Mouse (Mus musculus) retina, embryonic 14.5 days (tissue): ENCODE measurements around the gene Wtip.
"Not testable (repeated sequence)": the region's sequence is repeated elsewhere in the genome, so short reads cannot be mapped to it uniquely, and the experiment has no call there.

Experiments used
- DNase-seq: peaks from one replicate; pipeline ENCODE4 v3.0.0-alpha.2; 2015; ENCODE audit warnings: low spot score

Gene Wtip

DNA sequence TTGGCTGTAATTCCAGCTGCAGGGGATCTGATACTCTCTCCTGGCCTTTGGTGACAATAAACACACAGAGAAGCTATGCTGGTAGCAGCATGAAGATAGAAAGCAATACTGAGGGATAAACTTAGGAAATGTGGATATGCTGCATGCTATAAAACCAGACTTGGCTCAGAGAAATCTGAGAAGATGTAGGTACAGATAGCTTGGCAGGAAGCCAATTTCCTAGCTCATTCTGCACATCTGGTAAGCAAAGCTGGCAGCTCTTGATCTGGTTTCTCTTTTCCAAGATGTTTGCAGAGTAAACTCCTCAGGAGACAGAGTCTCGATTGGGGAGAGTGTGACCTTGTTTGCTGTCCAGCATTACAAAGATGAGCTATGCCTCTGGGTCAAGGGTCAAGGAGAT, 12.4 kb downstream of the Wtip start:
- not testable (repeated sequence) for DNase-seq

DNA sequence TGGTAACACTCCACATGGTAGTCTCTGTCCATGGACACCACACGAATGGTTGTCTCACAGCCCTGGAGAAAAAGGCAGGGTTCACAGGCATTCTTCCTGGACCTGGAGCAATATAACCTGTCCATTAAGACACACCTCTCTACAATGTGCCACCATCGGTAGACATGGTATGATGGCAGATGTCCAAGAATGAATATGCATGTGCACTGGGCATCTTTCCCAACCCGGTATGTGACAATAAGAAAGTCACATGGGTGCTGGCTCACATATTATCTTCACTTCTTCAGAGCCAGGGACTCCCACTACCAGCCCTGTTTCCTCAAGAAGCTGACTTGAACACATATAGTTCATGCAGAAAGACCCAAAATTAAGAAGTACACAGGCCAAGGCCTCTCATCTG, 16.5 kb downstream of the Wtip start:
- no peak for DNase-seq

DNA sequence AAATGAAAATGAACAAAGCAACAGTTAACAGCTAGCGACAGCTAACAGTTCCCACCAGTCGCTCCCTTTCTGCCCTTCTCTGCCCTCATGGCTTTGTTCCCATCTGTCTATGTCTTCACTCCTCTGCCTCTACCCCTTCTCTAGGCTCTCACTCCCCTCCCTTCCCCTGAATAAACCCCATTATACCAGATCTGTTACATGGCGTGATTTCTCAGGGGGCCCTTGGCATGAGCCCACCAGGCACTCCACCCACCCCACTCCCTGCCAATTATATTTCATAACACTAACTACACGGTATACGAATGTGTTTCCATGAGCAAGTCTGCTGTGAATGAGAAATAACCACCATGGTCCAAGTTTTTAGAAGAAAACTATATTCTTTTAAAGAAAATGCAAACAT, 23.9 kb downstream of the Wtip start:
- DNase-seq: no peak

DNA sequence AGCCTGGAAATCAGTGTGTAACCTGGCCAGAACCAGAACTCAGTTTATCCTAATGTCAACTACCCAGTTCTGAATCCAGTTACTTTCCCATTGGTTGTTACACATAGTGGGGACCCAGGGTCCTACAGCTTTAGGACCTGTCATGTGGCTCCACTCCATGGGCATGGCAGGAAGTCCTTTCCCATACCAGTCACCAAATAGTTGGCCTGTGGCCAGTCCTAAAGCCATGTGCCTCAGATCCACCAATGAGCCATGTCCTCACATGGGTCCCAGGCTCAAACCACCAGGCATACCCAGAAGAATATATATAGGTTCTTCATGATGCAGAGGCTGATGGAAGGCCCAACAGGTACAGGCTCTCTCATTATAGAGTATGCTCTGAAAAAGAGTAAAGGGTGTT, 31.8 kb downstream of the Wtip start:
- DNase-seq: no peak

DNA sequence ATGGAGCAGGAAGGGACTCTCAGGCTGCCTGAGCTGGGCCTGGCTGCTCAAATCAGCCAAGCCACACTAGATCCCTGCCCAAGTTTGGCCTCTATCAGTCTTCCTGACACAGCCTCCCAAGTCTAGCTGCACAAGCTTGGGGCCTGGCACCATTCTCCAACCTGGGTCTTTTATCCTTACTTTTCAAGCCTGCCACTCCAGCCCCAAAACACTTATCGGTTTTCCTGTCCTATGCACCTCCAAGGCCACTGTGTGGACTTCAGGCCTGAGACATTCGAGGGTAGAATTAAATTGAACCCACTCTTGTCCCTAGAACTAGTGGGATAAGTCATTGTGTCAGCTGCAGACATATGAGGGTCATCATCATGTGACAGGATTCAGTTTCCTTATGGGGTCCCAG, 33.1 kb downstream of the Wtip start:
- no peak for DNase-seq

DNA sequence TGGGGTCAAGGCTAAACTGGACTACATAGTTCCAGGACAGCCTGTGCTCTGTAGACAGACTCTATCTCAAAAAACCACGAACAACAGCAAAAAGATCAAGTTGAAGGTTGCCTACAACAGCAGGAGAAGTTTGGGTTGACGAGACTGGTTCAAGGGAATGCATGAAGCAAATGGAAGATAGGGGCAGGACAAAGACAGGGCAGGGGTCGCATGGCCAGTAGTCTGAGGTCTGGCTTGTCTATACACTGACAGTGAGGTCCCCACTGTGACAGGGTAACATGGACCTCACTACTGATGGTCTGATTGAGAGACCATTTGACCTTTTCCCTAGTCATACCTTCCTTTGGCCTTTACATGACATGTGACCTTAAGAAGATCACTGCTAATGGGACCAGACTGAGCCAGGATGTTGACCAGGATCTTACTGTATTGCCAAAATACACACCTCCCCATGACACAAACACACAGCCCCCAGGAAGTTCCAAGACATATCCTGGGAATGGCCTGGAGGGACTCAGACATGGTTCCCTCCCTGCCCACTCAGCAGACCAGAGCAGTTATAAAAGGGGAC, 38.1 kb downstream of the Wtip start, which contains the start of gene Scgb1b30:
Scgb1b30 (plus strand) TSS at position 521 of the 571 bp plus-strand sequence.
- DNase-seq: no peak

DNA sequence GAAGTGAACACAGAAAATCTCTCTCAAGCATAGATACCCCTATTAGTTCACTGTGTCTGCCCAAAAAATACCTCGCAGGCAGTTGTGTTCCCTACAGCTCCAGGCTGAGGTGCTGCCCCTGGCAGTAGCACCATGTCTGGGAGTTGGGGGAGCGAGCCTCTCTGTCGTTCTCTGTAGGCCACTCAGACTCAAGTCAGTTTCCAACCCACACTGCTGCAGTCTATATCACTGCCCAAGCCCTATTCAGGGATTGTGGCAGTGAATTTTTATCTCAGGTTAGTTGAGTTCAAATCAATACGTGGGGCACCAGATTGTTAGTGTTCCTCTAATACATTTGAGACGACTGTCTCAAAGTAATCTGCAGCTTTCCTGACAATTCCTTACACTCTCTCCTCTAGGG, 64.9 kb downstream of the Wtip start:
- not testable (repeated sequence) for DNase-seq
